Mouse (Mus musculus): ENCODE data around the gene Sh2d2a. TPM values are rescaled to one million over a fixed set of nuclear protein-coding genes. Genes with fewer than 3 reads are reported as not detected.

The Sh2d2a gene
- polyA plus RNA-seq (2015; fragmentation: Nextera tagmentation; extraction: Ambion mirVana) = 0.79 and 1.2 TPM in 2 replicates

DNA sequence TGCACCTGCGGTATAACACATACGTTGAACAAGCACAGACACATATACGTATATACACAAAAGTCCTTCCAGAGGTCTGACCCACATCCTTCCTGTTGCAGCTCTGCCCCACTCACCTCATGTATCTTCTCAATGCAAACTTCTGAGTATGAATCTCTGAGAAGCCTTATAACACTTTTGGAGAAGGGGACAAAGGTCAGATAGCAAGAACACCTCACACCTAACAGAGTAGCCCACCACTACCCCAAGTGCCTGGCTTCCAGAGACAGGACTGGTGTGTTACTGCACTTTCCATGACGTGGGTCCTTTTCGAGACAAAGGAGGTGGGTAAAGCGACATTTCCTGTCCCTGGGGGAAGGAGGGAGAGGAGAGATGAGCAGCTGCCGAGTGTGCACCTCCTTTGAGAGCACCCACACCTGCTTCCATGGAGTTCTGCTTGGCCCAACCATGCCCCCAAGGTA, at the start of gene Sh2d2a:
Gene Sh2d2a, plus strand, starts transcription at position 106 of the 461 bp plus-strand sequence.

DNA sequence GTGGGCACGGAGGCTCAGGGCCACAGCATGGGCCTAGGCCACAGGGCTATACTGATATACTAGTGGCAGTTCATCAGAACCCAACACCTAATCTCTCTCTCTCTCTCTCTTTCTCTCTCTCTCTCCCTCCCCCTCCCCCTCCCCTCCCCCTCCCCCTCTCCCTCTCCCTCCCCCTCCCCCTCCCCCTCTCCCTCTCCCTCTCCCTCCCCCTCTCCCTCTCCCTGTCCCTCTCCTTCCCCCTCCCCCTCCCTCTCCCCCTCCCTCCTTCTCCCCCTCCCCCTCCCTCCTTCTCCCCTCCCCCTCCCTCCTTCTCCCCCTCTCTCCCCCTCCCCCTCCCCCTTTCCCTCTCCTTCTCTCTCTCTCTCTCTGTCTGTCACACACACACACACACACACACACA, 22.3 kb upstream of the Sh2d2a start, which contains the start of gene Pear1:
Gene Pear1, minus strand, starts transcription at position 101 of the 400 bp plus-strand sequence.

DNA sequence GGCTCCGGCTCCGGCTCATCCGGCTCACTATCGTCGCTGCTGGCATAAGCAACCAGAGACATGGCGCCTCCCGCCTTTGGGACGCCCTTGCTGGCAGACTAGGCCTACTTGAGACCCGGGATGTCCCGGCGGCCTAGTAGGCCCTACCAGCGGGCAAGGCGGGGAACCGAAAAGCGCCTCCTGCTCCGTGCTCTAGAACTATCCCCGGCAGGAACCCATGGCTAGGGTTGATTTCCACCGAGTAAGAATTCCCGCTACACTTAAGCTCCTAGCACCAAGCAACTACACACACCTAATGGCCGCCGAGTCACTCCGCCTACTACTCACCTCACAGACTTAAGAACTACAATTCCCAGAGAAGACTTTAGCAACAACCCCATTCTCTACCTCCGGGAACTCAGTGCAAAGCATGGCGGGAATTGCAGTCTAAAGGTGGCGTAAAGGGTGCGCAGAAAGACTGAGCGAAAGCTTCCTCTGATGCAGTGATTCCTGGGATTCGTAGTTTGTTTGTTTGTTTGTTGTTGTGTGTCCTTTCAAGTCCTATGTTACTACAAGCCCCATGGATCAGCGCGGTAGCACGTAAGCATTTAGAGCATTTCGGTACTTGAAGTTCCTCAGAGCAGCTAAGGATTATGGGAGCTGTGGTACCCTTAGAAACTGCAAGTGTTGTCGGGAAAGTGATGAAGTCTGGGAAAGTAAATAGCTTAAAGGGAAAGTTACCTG, 38.9 kb downstream of the Sh2d2a start, which contains the start of gene Prcc:
Gene Prcc, minus strand, starts transcription at position 328 of the 723 bp plus-strand sequence.

Other genes with a start within 250 kb of the Sh2d2a start
- 2.9 and 4.3 TPM in 2 replicates for gene Arhgef11, start 229.2 kb upstream of the Sh2d2a start, polyA plus RNA-seq (2015; fragmentation: Nextera tagmentation; extraction: Ambion mirVana)
- gene Lrrc71, start 98.1 kb upstream of the Sh2d2a start, polyA plus RNA-seq (2015; fragmentation: Nextera tagmentation; extraction: Ambion mirVana) = 0.17 and 0.23 TPM in 2 replicates
- gene Ntrk1, start 51.6 kb upstream of the Sh2d2a start, polyA plus RNA-seq (2015; fragmentation: Nextera tagmentation; extraction: Ambion mirVana) = 0.06 and 0.18 TPM in 2 replicates
- not detected in 2 replicates for gene Insrr, start 49.8 kb upstream of the Sh2d2a start, polyA plus RNA-seq (2015; fragmentation: Nextera tagmentation; extraction: Ambion mirVana)
- gene Pear1, start 22.4 kb upstream of the Sh2d2a start, polyA plus RNA-seq (2015; fragmentation: Nextera tagmentation; extraction: Ambion mirVana) = 10.1 and 11.7 TPM in 2 replicates
- 9.0 and 10.1 TPM in 2 replicates for gene Prcc, start 38.9 kb downstream of the Sh2d2a start, polyA plus RNA-seq (2015; fragmentation: Nextera tagmentation; extraction: Ambion mirVana)
- 277 and 306 TPM in 2 replicates for gene Hdgf, start 59.6 kb downstream of the Sh2d2a start, polyA plus RNA-seq (2015; fragmentation: Nextera tagmentation; extraction: Ambion mirVana)
- gene Mrpl24, start 72.8 kb downstream of the Sh2d2a start, polyA plus RNA-seq (2015; fragmentation: Nextera tagmentation; extraction: Ambion mirVana) = 55.8 and 56.3 TPM in 2 replicates
- 31.2 TPM in 2 replicates for gene Isg20l2, start 83.6 kb downstream of the Sh2d2a start, polyA plus RNA-seq (2015; fragmentation: Nextera tagmentation; extraction: Ambion mirVana)
- gene Rrnad1, start 84.0 kb downstream of the Sh2d2a start, polyA plus RNA-seq (2015; fragmentation: Nextera tagmentation; extraction: Ambion mirVana) = 8.6 and 9.3 TPM in 2 replicates
- gene Crabp2, start 101.9 kb downstream of the Sh2d2a start, polyA plus RNA-seq (2015; fragmentation: Nextera tagmentation; extraction: Ambion mirVana) = 0.13 and 0.23 TPM in 2 replicates
- gene Nes, start 124.3 kb downstream of the Sh2d2a start, polyA plus RNA-seq (2015; fragmentation: Nextera tagmentation; extraction: Ambion mirVana) = 3.8 and 4.2 TPM in 2 replicates
- 0.04 TPM in 1 of 2 replicates, not detected in the other for gene Bcan, start 153.5 kb downstream of the Sh2d2a start, polyA plus RNA-seq (2015; fragmentation: Nextera tagmentation; extraction: Ambion mirVana)
- not detected in 2 replicates for gene Hapln2, start 180.8 kb downstream of the Sh2d2a start, polyA plus RNA-seq (2015; fragmentation: Nextera tagmentation; extraction: Ambion mirVana)
- 24.4 and 25.0 TPM in 2 replicates for gene Gpatch4, start 196.4 kb downstream of the Sh2d2a start, polyA plus RNA-seq (2015; fragmentation: Nextera tagmentation; extraction: Ambion mirVana)
- gene Naxe, start 211.7 kb downstream of the Sh2d2a start, polyA plus RNA-seq (2015; fragmentation: Nextera tagmentation; extraction: Ambion mirVana) = 54.5 and 63.5 TPM in 2 replicates
- gene Ttc24, start 231.5 kb downstream of the Sh2d2a start, polyA plus RNA-seq (2015; fragmentation: Nextera tagmentation; extraction: Ambion mirVana) = not detected in 2 replicates
- gene Iqgap3, start 235.2 kb downstream of the Sh2d2a start, polyA plus RNA-seq (2015; fragmentation: Nextera tagmentation; extraction: Ambion mirVana) = 8.6 and 9.2 TPM in 2 replicates

Data from spleen, postnatal 0 days (tissue).